Mouse (Mus musculus): Measurements from ENCODE around the gene Il18r1. TPM values are rescaled to one million over a fixed set of nuclear protein-coding genes. Genes with fewer than 3 reads are reported as not detected.
A peak's percentile ranks its signal among the peaks of the same experiment; 100 is the strongest.

Gene Il18r1
- polyA plus RNA-seq, 1 experiment from 2014 or later, result not detected

DNA sequence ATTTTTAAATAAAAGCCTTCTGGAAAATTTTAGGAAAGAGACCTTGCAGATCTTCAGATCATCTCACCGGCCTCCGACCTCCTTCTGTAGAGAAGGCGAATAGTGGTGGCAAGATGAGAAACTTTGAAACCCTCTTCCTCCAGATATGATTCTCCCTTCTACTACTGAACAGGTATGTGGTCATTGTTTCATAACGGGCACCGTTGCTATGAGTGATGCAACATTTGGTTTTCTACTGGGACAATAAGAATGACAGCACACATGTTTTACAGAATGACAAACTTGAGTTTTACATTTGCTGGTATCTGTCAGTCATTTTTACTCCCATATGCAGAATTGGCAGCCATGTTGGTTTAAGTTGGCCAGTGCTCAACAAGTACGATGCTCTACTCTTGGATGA, 51.0 kb downstream of the Il18r1 start:
- no peak overlapping the region for H3K9ac ChIP-seq
- WGBS, result 94% methylated on average over 6 of the region's 6 CpGs
- ATAC-seq (ENCODE audit: low FRiP score), result no peak
- no peaks in the 10 kb centered on the region for H3K4me1 ChIP-seq (replicated peaks; ENCODE audit: control insufficient read depth, insufficient read depth, low read length)
- no peaks in the 10 kb centered on the region for H3K36me3 ChIP-seq (replicated peaks; ENCODE audit: control insufficient read depth, insufficient read depth)
- no peak overlapping the region for H3K4me2 ChIP-seq (replicated peaks)
- no peak for DNase-seq (ENCODE audit: low spot score)
- no peaks in the 10 kb centered on the region for H3K9me3 ChIP-seq (ENCODE audit: control insufficient read depth, low read length)
- H3K4me3 ChIP-seq (replicated peaks; ENCODE audit: low read length), result no peak overlapping the region
- no peaks in the 10 kb centered on the region for H3K27me3 ChIP-seq (ENCODE audit: control insufficient read depth, insufficient read depth, low read length)
- H3K27ac ChIP-seq, result no peak overlapping the region

GRCm38 (mm10) chr1:40522918-40523317, 57.6 kb downstream of the Il18r1 start:
- Histone ChIP-seq H3K27ac (no peak overlapping the region), H3K9me3 (ENCODE audit: control insufficient read depth, low read length) (no peaks in the 10 kb centered on the region), H3K4me2 (replicated peaks) (no peak overlapping the region), H3K9ac (no peak overlapping the region), H3K27me3 (ENCODE audit: control insufficient read depth, insufficient read depth, low read length) (no peaks in the 10 kb centered on the region), H3K36me3 (replicated peaks; ENCODE audit: control insufficient read depth, insufficient read depth) (no peaks in the 10 kb centered on the region), H3K4me3 (replicated peaks; ENCODE audit: low read length) (no peak overlapping the region), H3K4me1 (replicated peaks; ENCODE audit: control insufficient read depth, insufficient read depth, low read length) (no peaks in the 10 kb centered on the region)
- ATAC-seq (ENCODE audit: low FRiP score) (no peak), DNase-seq (ENCODE audit: low spot score) (no peak)
- 83% methylated on average over 7 of the region's 7 CpGs for WGBS

DNA sequence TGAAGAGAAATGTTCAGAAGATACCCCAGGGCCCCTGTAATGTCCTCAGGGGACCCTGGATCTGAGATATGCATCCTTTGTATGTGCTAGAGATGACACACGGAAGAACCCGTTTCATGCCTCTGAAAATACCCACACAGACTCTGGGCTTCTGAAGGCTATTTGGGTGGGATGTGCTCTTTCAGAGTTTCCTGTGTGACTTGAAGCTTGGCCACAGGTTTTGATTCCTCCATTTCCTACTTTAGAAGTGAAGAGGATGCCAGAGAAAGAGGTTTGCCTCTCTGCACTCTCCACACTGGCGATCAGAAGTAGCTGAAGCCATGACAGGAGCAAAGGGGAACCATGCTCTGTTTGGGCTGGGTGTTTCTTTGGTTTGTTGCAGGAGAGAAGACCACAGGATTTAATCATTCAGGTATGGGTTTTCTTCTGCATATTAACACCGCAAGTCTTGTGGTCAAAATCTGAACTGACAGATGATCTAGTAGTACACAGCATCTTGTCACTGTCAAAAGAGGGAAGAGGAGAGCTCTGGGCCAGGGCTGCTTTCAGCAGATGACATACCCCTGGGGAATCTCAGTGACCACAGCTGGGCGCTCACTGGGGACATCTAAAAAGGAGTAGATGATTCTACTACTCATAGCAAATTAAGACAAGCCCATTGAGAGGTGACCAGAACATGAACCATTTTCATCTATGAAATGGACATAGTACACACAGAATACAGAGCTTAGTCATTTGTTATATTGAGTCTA, 58.8 kb downstream of the Il18r1 start:
- Histone ChIP-seq H3K9ac (no peak overlapping the region), H3K36me3 (replicated peaks; ENCODE audit: control insufficient read depth, insufficient read depth) (no peaks in the 10 kb centered on the region), H3K9me3 (ENCODE audit: control insufficient read depth, low read length) (no peaks in the 10 kb centered on the region), H3K4me3 (replicated peaks; ENCODE audit: low read length) (no peak overlapping the region), H3K4me2 (replicated peaks) (no peak overlapping the region), H3K27me3 (ENCODE audit: control insufficient read depth, insufficient read depth, low read length) (no peaks in the 10 kb centered on the region), H3K27ac (no peak overlapping the region), H3K4me1 (replicated peaks; ENCODE audit: control insufficient read depth, insufficient read depth, low read length) (no peaks in the 10 kb centered on the region)
- no peak for DNase-seq (ENCODE audit: low spot score)
- 91% methylated on average over 5 of the region's 5 CpGs for WGBS
- ATAC-seq (ENCODE audit: low FRiP score), result no peak

DNA sequence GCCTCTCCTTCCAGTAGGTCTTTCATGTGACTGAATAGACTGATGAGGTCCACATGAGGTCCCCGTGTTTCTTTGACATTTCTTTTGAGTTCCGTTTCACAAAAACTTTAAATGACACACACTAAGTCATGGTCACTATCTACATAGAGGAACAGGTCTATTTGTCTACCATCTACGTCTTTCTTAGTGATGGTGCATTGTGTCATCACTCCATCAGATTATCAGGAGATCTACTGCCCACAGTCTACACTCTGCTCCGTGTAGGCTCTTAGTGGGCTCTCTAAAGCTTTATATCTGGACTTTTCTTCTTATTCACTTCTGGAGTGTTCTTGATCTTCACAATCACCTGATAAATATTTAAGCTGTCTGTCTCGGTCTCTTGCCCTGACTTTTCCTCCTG, 63.9 kb downstream of the Il18r1 start:
- H3K27ac ChIP-seq, result no peak overlapping the region
- no peak overlapping the region for H3K4me2 ChIP-seq (replicated peaks)
- DNase-seq (ENCODE audit: low spot score) (no peak), ATAC-seq (ENCODE audit: low FRiP score) (no peak)
- no peaks in the 10 kb centered on the region for H3K36me3 ChIP-seq (replicated peaks; ENCODE audit: control insufficient read depth, insufficient read depth)
- H3K9me3 ChIP-seq (ENCODE audit: control insufficient read depth, low read length), result no peaks in the 10 kb centered on the region
- H3K9ac ChIP-seq, result no peak overlapping the region
- H3K4me3 ChIP-seq (replicated peaks; ENCODE audit: low read length), result no peak overlapping the region
- H3K27me3 ChIP-seq (ENCODE audit: control insufficient read depth, insufficient read depth, low read length), result no peaks in the 10 kb centered on the region
- H3K4me1 ChIP-seq (replicated peaks; ENCODE audit: control insufficient read depth, insufficient read depth, low read length), result no peaks in the 10 kb centered on the region
- WGBS, result 90% methylated on average over 5 of the region's 5 CpGs

GRCm38 (mm10) chr1:40537577-40537976, 72.2 kb downstream of the Il18r1 start:
- H3K36me3 ChIP-seq (replicated peaks; ENCODE audit: control insufficient read depth, insufficient read depth), result no peaks in the 10 kb centered on the region
- no peaks in the 10 kb centered on the region for H3K27me3 ChIP-seq (ENCODE audit: control insufficient read depth, insufficient read depth, low read length)
- no peaks in the 10 kb centered on the region for H3K9me3 ChIP-seq (ENCODE audit: control insufficient read depth, low read length)
- 82% methylated on average over 5 of the region's 5 CpGs for WGBS
- H3K4me2 ChIP-seq (replicated peaks), result no peak overlapping the region
- DNase-seq (ENCODE audit: low spot score) (no peak), ATAC-seq (ENCODE audit: low FRiP score) (no peak)
- no peak overlapping the region for H3K4me3 ChIP-seq (replicated peaks; ENCODE audit: low read length)
- no peak overlapping the region for H3K27ac ChIP-seq
- no peaks in the 10 kb centered on the region for H3K4me1 ChIP-seq (replicated peaks; ENCODE audit: control insufficient read depth, insufficient read depth, low read length)
- H3K9ac ChIP-seq, result no peak overlapping the region

DNA sequence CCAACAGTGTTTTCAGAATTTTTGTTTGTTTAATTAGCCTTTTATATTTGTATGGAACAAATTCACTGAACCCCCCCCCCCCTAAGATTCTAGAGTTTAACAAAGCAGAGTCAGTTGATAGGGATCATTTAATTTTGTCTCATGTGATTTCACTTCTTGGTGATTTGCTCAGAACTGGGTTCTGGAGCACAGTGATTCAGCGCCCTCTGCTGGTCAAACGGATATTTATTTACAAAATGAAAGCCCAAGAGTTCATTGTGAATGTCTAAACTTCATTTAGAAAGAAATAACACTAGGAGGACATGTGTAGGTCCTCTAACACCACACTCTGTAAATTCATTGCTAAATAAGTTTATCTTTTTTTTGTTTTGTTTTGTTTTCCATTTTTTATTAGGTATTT, 79.3 kb downstream of the Il18r1 start:
- Histone ChIP-seq H3K4me2 (replicated peaks) (no peak overlapping the region), H3K4me3 (replicated peaks; ENCODE audit: low read length) (no peak overlapping the region), H3K4me1 (replicated peaks; ENCODE audit: control insufficient read depth, insufficient read depth, low read length) (0 out of 2 replicates have a peak, but pooled peaks cover 3% of the 10 kb centered on the region), H3K9me3 (ENCODE audit: control insufficient read depth, low read length) (no peaks in the 10 kb centered on the region), H3K9ac (no peak overlapping the region), H3K27ac (no peak overlapping the region), H3K27me3 (ENCODE audit: control insufficient read depth, insufficient read depth, low read length) (no peaks in the 10 kb centered on the region), H3K36me3 (replicated peaks; ENCODE audit: control insufficient read depth, insufficient read depth) (no peaks in the 10 kb centered on the region)
- 0% methylated on average over 2 of the region's 2 CpGs for WGBS
- DNase-seq (ENCODE audit: low spot score), result peak; percentile 90
- ATAC-seq (ENCODE audit: low FRiP score), result no peak

DNA sequence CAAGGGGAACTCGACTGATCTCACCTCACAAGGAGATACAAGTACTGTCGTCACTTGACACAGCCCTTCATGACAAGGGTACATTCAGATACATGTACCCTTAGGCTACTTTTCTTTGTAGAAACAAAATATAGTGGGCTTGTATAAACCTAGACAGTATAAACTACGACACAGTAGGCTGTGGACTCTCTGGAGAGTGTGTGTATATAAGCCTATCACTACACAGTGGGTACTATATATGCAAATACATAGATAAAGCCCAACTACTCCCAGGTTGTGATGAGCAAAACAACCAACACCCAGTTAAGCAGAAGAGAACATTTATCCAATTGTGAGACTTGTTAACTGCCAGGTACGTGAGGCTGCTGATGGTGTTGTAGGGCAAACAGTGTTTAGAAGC, 81.3 kb downstream of the Il18r1 start:
- 78% methylated on average over 4 of the region's 4 CpGs for WGBS
- Histone ChIP-seq H3K27me3 (ENCODE audit: control insufficient read depth, insufficient read depth, low read length) (no peaks in the 10 kb centered on the region), H3K4me2 (replicated peaks) (no peak overlapping the region; the same call in 1 of the 2 replicates), H3K27ac (no peak overlapping the region), H3K9me3 (ENCODE audit: control insufficient read depth, low read length) (no peaks in the 10 kb centered on the region), H3K36me3 (replicated peaks; ENCODE audit: control insufficient read depth, insufficient read depth) (no peaks in the 10 kb centered on the region), H3K9ac (no peak overlapping the region), H3K4me3 (replicated peaks; ENCODE audit: low read length) (no peak overlapping the region), H3K4me1 (replicated peaks; ENCODE audit: control insufficient read depth, insufficient read depth, low read length) (0 out of 2 replicates have a peak, but pooled peaks cover 3% of the 10 kb centered on the region)
- ATAC-seq (ENCODE audit: low FRiP score) (no peak), DNase-seq (ENCODE audit: low spot score) (no peak)

GRCm38 (mm10) chr1:40547064-40547572, 81.8 kb downstream of the Il18r1 start:
- DNase-seq (ENCODE audit: low spot score) (no peak), ATAC-seq (ENCODE audit: low FRiP score) (peak; percentile 69; the same call in 1 of the 2 replicates)
- Histone ChIP-seq H3K36me3 (replicated peaks; ENCODE audit: control insufficient read depth, insufficient read depth) (no peaks in the 10 kb centered on the region), H3K4me2 (replicated peaks) (peak overlapping the region; percentile 18; the same call in 1 of the 2 replicates), H3K4me3 (replicated peaks; ENCODE audit: low read length) (no peak overlapping the region), H3K9ac (no peak overlapping the region), H3K27ac (no peak overlapping the region; the same call in 1 of the 2 replicates), H3K27me3 (ENCODE audit: control insufficient read depth, insufficient read depth, low read length) (no peaks in the 10 kb centered on the region), H3K9me3 (ENCODE audit: control insufficient read depth, low read length) (no peaks in the 10 kb centered on the region), H3K4me1 (replicated peaks; ENCODE audit: control insufficient read depth, insufficient read depth, low read length) (0 out of 2 replicates have a peak, but pooled peaks cover 3% of the 10 kb centered on the region)
- 47% methylated on average over 11 of the region's 11 CpGs for WGBS

DNA sequence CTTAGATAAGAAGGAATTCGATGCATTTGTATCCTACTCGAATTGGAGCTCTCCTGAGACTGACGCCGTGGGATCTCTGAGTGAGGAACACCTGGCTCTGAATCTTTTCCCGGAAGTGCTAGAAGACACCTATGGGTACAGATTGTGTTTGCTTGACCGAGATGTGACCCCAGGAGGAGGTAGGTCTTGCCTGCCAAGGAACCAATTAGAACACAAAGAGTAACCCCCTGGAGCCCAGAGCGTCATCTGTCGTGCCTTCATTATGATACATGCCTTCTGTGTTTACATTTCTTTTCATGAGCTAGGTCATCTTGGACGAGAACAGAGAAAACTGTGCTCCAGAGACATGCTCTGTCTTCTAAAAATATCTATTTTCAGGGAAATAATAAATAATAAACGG, 82.4 kb downstream of the Il18r1 start:
- peak overlapping the region; percentile 18; the same call in 1 of the 2 replicates for H3K4me2 ChIP-seq (replicated peaks)
- no peaks in the 10 kb centered on the region for H3K36me3 ChIP-seq (replicated peaks; ENCODE audit: control insufficient read depth, insufficient read depth)
- WGBS, result 41% methylated on average over 10 of the region's 10 CpGs
- no peak overlapping the region for H3K27ac ChIP-seq
- no peak overlapping the region for H3K4me3 ChIP-seq (replicated peaks; ENCODE audit: low read length)
- no peaks in the 10 kb centered on the region for H3K27me3 ChIP-seq (ENCODE audit: control insufficient read depth, insufficient read depth, low read length)
- DNase-seq (ENCODE audit: low spot score) (peak; percentile 26), ATAC-seq (ENCODE audit: low FRiP score) (no peak; the same call in 1 of the 2 replicates)
- no peak overlapping the region for H3K9ac ChIP-seq
- H3K9me3 ChIP-seq (ENCODE audit: control insufficient read depth, low read length), result no peaks in the 10 kb centered on the region
- 0 out of 2 replicates have a peak, but pooled peaks cover 3% of the 10 kb centered on the region for H3K4me1 ChIP-seq (replicated peaks; ENCODE audit: control insufficient read depth, insufficient read depth, low read length)

All from hindbrain, embryonic 14.5 days (tissue).